Mouse (Mus musculus) c-Kit-positive CD71-positive TER-119-positive erythroid progenitor cells, embryonic 14.5 days (primary cell): Measurements from ENCODE around the gene Slc7a5.
A peak's percentile ranks its signal among the peaks of the same experiment; 100 is the strongest.

Source experiments
- DNase-seq: peaks from one replicate; pipeline ENCODE4 v3.0.0-alpha.2; 2013; ENCODE audit warnings: low spot score

Gene Slc7a5

GRCm38 (mm10) chr8:121850018-121850417, 57.5 kb downstream of the Slc7a5 start:
- DNase-seq = peak; percentile 82

DNA sequence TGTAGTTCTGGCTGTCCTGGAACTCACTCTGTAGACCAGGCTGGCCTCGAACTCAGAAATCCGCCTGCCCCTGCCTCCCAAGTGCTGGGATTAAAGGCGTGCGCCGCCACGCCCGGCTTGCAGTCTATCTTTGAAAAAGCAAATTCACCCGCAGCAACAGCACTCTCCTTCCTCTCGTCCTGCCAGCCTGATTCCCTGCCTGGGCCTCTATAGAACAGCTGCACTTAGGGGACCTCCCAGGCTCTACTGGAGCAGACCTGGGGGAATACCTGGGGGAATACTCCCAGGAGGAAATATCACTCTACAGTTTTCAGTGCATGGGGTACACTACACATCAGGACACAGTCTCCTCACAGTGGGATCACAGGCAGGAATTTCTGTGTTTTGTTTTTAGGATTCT, 58.2 kb downstream of the Slc7a5 start:
- DNase-seq = no peak

- no peak for DNase-seq
These were observed 59.0 kb downstream of the Slc7a5 start for GRCm38 (mm10) chr8:121848495-121848894.

DNA sequence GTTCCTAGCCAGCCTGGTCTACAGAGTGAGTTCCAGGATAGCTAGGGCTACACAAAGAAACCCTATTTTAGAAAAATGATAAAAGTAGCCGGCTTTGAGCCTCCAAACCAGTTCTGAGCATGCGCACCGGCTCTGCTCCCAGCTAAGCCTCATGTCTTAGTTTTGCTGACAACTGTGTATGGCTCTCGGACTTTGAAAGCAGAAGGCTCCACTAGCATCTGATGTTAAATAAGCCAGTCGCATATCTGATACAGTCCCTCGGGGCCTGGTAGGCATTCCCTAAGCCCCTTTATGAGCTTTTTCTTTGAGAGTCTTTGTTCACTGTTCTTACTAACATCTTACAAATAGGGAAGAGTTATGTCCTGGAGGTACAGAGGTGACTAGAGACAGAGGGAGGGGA, 59.5 kb downstream of the Slc7a5 start:
- no peak for DNase-seq

DNA sequence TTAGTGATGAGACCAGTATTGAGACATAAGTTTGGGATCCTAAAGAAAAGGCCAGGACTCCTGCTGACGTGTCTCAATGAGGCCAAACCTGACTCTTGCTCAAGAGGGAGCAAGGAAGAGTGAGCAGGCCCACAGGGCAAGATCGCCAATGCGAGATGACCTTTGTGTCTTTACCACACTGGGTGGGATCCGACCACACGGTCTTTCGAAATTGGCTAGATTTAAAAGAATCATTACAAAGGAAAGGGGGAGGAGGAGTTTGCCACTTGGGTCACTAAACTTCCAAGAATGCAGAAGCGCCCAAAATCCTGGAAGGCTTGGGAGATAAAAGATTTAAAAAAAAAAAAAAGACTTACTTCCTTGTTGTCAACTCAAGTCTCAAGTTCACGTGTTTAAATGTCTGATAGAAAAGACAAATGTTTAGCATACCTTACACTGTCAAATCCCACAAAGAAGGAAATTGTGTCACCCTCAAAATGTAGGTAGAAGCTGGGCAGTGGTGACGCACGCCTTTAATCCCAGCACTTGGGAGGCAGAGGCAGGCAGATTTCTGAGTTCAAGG, 60.2 kb downstream of the Slc7a5 start:
- no peak for DNase-seq

GRCm38 (mm10) chr8:121846815-121847214, 60.7 kb downstream of the Slc7a5 start:
- DNase-seq = no peak

DNA sequence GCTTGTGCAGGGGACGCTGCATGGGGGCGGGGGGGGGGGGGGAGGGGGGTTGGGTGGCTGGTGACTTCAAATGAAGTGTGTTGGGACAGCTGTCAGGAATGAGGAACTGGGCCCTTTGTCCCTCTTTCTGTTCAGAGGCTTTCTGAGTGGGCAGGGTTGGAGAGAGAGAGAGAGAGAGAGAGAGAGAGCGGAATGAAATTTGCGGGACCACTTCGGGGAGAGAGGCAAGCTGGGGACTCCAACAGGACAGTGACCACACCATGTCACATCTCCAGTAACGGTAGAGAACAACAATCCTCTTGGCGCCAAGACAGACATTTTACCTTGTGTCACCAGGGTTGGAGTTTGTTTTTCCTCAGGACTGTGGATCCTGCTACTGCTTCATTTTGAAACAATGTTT, 62.7 kb downstream of the Slc7a5 start:
- no peak for DNase-seq

DNA sequence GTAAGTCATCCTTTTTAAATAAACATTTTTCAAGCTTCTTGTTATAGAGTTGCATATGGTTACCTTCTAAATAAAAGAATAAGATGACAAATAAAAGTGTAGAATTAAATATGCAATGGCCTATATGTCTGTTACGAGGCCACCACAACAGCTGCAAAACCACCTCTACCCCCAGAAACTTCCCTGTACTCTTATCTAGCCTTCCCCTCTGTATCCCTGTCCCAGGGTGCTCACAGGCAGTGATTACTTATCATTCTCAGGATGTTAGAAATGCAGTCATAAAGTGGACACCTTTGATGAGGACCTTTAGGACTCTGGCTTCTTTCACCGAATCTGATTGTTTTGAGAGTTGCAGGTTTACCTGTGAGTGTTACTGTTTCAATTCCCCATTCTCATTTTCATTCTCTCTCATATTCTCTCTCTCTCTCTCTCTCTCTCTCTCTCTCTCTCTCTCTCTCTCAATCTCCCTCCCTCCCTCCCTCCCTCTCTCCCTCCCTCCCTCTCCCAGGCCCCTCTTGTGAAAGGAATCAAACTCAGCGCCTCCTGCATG, 64.2 kb downstream of the Slc7a5 start:
- DNase-seq = no peak

- DNase-seq = no peak
These were observed 65.2 kb downstream of the Slc7a5 start for GRCm38 (mm10) chr8:121842064-121842955.

DNA sequence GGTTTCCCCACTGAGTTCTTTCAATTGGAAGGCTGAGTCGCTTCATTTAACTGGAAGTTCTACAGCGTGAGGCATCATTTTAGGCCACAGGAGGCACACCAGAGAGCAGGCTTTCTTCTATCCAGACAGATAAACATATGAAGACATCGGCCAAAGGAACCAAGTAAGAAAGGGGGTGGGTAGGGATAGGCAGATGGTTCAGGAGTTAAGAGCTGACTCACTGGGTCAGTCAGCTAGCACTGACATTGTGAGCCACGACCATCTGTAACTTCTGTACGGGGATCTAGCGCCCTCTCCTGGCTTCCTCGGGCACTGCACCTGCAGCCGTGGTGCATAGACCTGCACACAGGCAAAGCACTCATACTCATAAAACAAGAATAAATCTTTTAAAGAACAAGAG, 66.3 kb downstream of the Slc7a5 start:
- peak; percentile 48 for DNase-seq

- peak; percentile 74 for DNase-seq
These were observed 75.0 kb downstream of the Slc7a5 start for GRCm38 (mm10) chr8:121832503-121832902.

DNA sequence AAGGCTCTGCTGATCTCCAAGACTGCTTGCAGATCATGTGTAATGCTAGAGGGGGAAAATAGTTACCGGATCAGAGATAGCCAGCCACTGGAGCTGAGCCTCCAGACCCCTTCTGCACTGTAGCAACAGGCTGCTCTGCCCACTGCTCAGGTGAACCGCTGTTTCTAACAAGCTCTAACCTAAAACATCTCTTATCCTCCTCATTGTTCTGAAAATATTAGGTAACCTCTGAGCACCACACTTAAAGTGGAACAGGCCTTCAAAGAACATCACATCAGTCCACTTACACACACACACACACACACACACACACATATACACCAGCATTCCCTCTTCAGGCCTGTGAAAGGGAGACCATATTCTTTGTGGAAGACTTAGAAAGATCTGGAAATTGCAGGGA, 75.4 kb downstream of the Slc7a5 start:
- DNase-seq = no peak
